Mouse (Mus musculus): Measurements from ENCODE around the gene Prune2.

DNA sequence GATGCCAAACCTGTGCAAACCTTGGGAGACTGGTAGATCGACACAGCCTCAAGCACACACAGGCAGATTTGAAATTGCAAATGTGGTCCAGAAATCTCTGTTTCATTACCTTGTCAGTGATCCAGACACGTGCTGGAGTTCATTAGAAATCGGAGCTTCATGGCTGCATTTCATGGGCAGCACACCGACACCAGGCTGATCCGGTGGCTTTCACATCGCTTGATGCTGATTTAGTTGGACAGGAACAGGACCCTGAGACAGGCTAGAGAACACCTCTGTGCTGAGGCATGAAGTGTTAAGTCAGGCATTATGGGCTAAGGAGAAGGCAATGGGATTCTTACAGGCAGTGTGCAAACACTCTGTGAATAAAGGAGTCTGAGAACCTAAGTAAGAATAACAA lies 1.2 kb upstream of the Prune2 start:
- TF ChIP-seq CTCF (IDR thresholded peaks at IDR 0.05; ENCODE audit: borderline replicate concordance, control insufficient read depth, extremely low read depth, insufficient read depth, low read length, poor library complexity), result no peak
- no peak for TF ChIP-seq POLR2A (IDR thresholded peaks at IDR 0.05; ENCODE audit: control insufficient read depth, extremely low read depth, insufficient read depth, low read length, poor library complexity)

Measured in thymus, adult 2 months (tissue).